Mouse (Mus musculus): ENCODE data around the gene Dagla.

Dagla gene

GRCm38 (mm10) chr19:10239975-10240653 is 64.6 kb downstream of the Dagla start:
- 10% methylated on average over 26 of the region's 26 CpGs for WGBS

DNA sequence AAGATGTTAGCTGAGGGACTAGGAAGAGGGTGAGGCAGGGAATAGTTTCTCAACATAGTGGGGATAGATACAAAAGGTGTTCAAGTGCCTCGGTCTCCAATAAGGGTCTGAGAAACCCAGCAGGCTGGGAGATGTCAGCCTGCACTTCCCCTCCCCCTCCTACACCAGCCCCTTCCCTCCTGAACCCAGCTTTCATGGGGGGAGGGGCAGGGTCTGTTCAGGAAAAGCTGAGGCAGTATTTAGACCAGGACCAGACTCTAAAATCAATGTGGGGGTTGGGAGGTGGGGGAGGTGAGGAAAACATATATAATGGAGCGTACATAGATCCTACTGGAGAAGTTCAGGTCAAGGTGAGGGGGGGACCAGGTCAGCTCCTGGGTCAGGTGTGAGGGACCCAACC is 65.3 kb downstream of the Dagla start:
- WGBS = 54% methylated on average over 2 of the region's 2 CpGs

- 80% methylated on average over 3 of the region's 3 CpGs for WGBS
These were observed 66.2 kb downstream of the Dagla start for GRCm38 (mm10) chr19:10238477-10238876.

DNA sequence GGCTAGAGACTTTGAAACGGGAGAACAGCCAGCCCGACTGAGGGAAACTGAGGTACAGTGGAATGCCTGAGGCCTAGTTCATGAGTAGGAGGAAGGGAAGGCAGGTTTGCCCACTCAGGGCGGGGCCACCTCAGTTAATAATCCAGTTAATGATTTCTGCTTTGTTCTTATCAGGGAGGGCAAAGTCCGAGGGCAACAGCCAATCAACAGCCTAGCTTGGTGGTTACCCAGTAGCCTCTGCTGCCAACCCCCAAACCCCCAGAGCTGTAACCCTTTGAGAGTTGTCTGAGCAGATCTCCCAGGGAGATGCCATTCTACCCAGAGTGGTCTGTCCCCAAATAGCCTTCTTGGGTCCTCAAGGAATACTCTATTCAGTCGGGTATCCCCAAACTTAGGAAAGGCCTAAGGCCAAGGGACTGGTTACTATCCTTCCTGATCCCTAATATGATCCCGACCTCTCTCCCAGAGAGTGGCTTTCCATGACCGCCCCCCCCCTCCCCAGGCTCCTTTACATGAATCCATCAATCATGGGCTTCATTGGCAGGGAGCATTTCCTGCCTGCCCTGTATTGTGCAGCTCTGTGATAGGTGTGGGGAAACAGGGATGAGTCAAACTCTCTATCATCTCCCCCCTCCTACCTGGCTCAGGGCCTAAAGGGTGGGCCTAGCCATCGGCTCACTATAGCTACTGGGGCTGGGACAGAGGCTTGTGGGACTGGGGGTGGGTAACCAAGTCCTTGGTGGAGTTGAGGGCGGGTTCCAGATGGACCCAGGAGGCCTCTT is 68.7 kb downstream of the Dagla start:
- WGBS = 82% methylated on average over 9 of the region's 9 CpGs

DNA sequence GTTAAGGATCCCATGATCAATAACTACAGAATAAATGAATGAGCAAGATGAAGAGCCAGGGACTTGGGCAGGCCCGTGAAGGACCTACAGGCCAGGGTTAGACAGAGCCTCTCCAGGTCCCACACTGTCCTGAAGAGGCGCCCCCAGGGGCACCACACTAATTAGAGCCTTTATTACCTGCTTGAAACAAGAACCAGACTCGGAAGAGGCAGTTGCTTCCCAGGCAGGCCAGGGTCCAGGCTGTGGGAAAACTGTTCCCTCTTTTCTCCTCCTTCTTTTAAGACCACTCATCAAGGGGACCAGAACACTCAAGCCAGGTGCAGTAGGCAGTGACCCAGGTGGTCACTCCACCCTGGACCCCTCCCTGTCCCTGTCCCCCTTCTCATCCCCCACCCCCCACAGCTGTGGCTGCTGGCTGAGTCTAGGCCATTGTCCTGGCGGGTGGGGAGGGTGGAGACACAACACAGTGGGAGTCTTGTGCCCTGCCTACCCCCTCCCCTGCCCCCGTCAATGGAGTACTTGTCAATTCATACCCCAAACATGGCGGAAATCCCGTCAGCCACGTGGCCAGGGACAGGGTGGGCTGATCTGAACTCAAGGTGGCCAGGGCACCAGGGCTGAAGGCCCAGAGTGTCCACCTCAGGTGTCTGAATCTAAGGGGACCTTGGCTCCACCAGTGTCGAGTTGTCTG is 72.2 kb downstream of the Dagla start:
- 64% methylated on average over 9 of the region's 9 CpGs for whole genome bisulfite sequencing

- WGBS = 59% methylated on average over 5 of the region's 5 CpGs
These were observed 72.8 kb downstream of the Dagla start for GRCm38 (mm10) chr19:10231871-10232270.

- WGBS = 15% methylated on average over 7 of the region's 7 CpGs
These were observed 73.7 kb downstream of the Dagla start for GRCm38 (mm10) chr19:10231016-10231415.

GRCm38 (mm10) chr19:10225767-10226166 is 78.9 kb downstream of the Dagla start:
- WGBS = 75% methylated on average over 4 of the region's 4 CpGs

- 49% methylated on average over 26 of the region's 26 CpGs for WGBS
These were observed 79.8 kb downstream of the Dagla start for GRCm38 (mm10) chr19:10224637-10225453.

DNA sequence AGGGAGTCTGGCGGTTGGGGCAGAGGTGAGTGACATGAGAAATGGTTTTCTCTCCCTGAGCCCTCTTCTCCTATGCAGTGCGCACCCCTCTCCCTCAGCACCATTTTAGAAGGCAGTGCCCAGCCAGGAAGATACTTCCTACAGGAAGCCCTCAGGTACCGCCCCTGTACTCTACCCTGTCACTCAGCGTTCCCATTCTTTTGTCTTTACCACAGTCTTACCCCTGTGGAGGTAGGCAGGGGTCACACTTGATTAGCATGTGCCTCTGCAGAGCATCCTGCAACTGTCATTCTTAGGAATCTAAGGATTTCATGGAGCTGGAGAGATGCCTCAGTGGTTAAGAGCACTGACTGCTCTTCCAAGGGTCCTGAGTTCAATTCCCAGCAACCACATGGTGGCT is 81.1 kb downstream of the Dagla start:
- WGBS = 82% methylated on average over 4 of the region's 4 CpGs

- 62% methylated on average over 8 of the region's 8 CpGs for WGBS
These were observed 82.0 kb downstream of the Dagla start for GRCm38 (mm10) chr19:10222656-10223055.

GRCm38 (mm10) chr19:10221585-10221984 is 83.1 kb downstream of the Dagla start:
- 71% methylated on average over 4 of the region's 4 CpGs for WGBS

DNA sequence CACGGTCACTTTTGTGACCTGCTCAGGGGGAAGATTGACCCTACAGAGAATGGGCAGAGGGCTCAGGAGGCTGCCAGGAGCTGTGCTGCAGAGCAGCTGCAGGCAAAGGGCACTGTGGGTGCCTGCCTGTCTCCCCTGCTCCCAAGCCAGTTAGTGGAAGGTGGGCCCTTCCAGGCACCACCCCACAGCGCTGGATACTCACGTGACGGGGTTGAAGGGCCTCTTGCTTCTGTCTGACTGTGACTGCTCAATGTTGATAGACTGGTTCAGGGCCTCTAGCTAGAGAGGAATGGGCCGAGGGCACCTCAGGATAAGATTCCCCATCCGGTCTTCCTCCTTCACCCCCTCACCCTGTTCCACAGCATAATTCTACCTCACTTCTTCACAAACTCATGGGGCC is 85.1 kb downstream of the Dagla start:
- 82% methylated on average over 6 of the region's 6 CpGs for WGBS

DNA sequence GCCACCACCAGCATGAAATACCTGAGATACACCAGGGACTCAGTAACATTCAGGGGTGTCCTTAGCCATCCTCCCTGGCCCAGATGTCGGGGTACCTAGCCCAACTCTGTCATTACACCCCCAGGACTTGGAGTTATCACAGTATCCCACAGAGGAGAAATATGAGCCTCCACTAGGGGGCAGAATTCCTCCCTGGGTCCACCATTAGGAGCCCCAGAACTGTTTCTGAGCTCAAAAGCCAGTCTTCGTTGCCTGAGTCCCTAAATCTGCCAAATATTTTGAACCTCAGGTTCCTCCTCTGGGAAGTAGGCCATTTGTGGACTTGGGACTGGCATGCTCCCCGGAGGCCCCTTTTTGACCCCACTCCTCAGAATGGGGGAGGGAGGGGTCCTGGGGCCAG is 85.6 kb downstream of the Dagla start:
- 31% methylated on average over 3 of the region's 3 CpGs for WGBS

DNA sequence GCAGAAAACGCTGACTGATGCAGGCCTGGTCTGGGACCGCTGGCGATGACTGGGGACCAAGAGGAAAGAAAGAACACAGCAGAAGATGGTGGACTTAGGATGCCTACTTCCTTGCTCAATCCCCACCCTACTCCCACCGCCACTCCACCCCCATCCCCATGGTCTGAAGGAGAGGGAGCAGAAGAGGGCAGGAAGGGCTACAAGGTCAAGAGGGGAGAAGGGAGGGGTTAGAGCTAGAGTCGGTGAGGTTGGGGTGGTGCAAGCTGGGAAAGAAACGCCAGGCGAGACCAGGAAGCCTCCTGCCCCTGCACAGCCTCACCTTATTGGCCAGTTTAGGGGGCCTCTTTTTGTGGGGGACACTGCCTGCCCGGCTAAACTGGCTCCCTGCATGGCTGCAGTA is 88.6 kb downstream of the Dagla start:
- WGBS = 89% methylated on average over 8 of the region's 8 CpGs

GRCm38 (mm10) chr19:10213796-10214471 is 90.7 kb downstream of the Dagla start:
- 79% methylated on average over 10 of the region's 10 CpGs for WGBS

- WGBS = 87% methylated on average over 4 of the region's 4 CpGs
These were observed 93.8 kb downstream of the Dagla start for GRCm38 (mm10) chr19:10210885-10211284.

- WGBS = 79% methylated on average over 3 of the region's 3 CpGs
These were observed 95.8 kb downstream of the Dagla start for GRCm38 (mm10) chr19:10208851-10209250.

GRCm38 (mm10) chr19:10205051-10205450 is 99.6 kb downstream of the Dagla start:
- 40% methylated on average over 6 of the region's 6 CpGs for WGBS

- WGBS = 2% methylated on average over 5 of the region's 5 CpGs
These were observed 100.1 kb downstream of the Dagla start for GRCm38 (mm10) chr19:10204616-10205001.

Measured in cerebral cortex, adult 2 months (tissue).